Mouse (Mus musculus) embryonic fibroblast, embryonic 13.5 days (primary cell): ENCODE results near the gene Edem1.

Experiments used
- CTCF ChIP-seq: IDR thresholded peaks from 2 replicates; pipeline ENCODE4 v1.5.1; 2011; ENCODE audit warnings: mild to moderate bottlenecking, control low read depth, low read length, moderate library complexity, borderline replicate concordance; ENCODE audit not compliant: insufficient read depth
- POLR2A ChIP-seq: IDR thresholded peaks from 2 replicates; pipeline ENCODE4 v1.6.1; 2011; ENCODE audit warnings: low read depth, mild to moderate bottlenecking, control low read depth, low read length, moderate library complexity

DNA sequence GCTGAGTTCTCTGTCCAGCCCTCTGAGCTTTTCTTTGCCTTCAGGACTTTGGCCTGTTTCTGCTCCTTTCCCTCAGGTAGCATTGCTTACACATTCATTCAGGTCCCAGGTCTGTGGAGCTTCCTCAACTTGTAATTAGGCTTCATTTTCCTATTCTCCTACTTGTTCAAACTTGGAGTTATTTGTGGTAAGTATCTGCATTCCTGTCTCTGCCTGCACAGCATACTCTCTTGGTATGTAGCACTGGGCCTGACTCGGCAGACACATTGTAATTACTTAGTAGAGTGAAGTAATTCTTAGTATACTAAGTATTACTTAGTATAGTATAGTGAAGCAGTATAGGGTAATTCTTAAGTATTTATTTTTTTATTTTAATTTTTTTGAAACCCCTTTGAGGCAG is 32.5 kb upstream of the Edem1 start:
- TF ChIP-seq CTCF = no peak
- TF ChIP-seq POLR2A = no peak
